10 mouse cellular contexts compared by ENCODE assay signal in genomic region chr2:127341159-127341558, GRCm38 (mm10). TPM values are rescaled to one million over a fixed set of nuclear protein-coding genes. Genes with fewer than 3 reads are reported as not detected.
A peak's percentile ranks its signal among the peaks of the same experiment; 100 is the strongest.
DNase-seq lines count a peak whose midpoint lies in the region; ATAC-seq lines count a peak whose summit lies in the region.
"Had no signal": no experiment of that assay in that cellular context is flagged by ENCODE, and none has a peak within 500 bp of the region (broad histone marks: within the 10 kb centered on the region; RNA-seq: fewer than 3 reads in every experiment).

No protein-coding gene starts in this region.

- peaks cover 5% of the 10 kb centered on the region for H3K4me1 ChIP-seq in forebrain, embryonic 11.5 days (replicated peaks; ENCODE audit: control insufficient read depth, insufficient read depth, low read length)
- H3K4me1 ChIP-seq in forebrain, embryonic 16.5 days (replicated peaks; ENCODE audit: control insufficient read depth, insufficient read depth, low read length) = 0 out of 2 replicates have a peak, but pooled peaks cover 4% of the 10 kb centered on the region

- no peak overlapping the region for H3K27ac ChIP-seq in forebrain, embryonic 11.5 days (ENCODE audit: low read depth, low read length)
- no peak overlapping the region for H3K27ac ChIP-seq in forebrain, embryonic 16.5 days (ENCODE audit: low read length)
- H3K27ac ChIP-seq: heart, embryonic 13.5 days; neural tube, embryonic 12.5 days had no signal

- peak; percentile 80 for DNase-seq in forebrain, embryonic 11.5 days (ENCODE audit: low spot score)
- DNase-seq in 416B (ENCODE audit: low read depth) = peak; percentile 71
- peak; percentile 82 for DNase-seq in adrenal gland, postnatal 10 days
- peak; percentile 75 for DNase-seq in kidney, postnatal 14 days
- DNase-seq in lung, postnatal 25 days (ENCODE audit: low spot score) = peak; percentile 40
- DNase-seq in spleen, postnatal 10 days (ENCODE audit: low spot score in 2 of 2) = peak; percentile 49 to 79

- WGBS in forebrain, embryonic 11.5 days = 16% methylated on average over 3 of the region's 3 CpGs
- WGBS in forebrain, embryonic 16.5 days = 11% methylated on average over 3 of the region's 3 CpGs

- peaks cover 16% of the 10 kb centered on the region for H3K27me3 ChIP-seq in forebrain, embryonic 11.5 days (ENCODE audit: control insufficient read depth, insufficient read depth, low read length)
- H3K27me3 ChIP-seq in forebrain, embryonic 16.5 days (replicated peaks; ENCODE audit: control insufficient read depth, insufficient read depth, low read length) = peaks cover 12% of the 10 kb centered on the region

- H3K9me3 ChIP-seq in forebrain, embryonic 11.5 days (ENCODE audit: control insufficient read depth, low read length) = no peaks in the 10 kb centered on the region
- no peaks in the 10 kb centered on the region for H3K9me3 ChIP-seq in forebrain, embryonic 16.5 days (ENCODE audit: control insufficient read depth, low read length)
- H3K9me3 ChIP-seq: heart, embryonic 13.5 days; neural tube, embryonic 12.5 days had no signal

- no peak for ATAC-seq in forebrain, embryonic 11.5 days (replicated peaks; ENCODE audit: low FRiP score)
- no peak for ATAC-seq in forebrain, embryonic 16.5 days
- ATAC-seq in erythroid progenitor cell, adult 5-6 weeks (replicated peaks; ENCODE audit: low FRiP score, poor library complexity, severe bottlenecking) = peak; percentile 48

- H3K4me3 ChIP-seq in forebrain, embryonic 11.5 days (ENCODE audit: low read depth, low read length) = no peak overlapping the region
- no peak overlapping the region for H3K4me3 ChIP-seq in forebrain, embryonic 16.5 days (replicated peaks; ENCODE audit: low read length)
- H3K4me3 ChIP-seq: heart, embryonic 13.5 days; neural tube, embryonic 12.5 days had no signal

- H3K9ac ChIP-seq in forebrain, embryonic 11.5 days (ENCODE audit: low read length) = no peak overlapping the region
- H3K9ac ChIP-seq in forebrain, embryonic 16.5 days (replicated peaks; ENCODE audit: low read depth, low read length) = no peak overlapping the region
- H3K9ac ChIP-seq: heart, embryonic 13.5 days; neural tube, embryonic 12.5 days had no signal

- no peak overlapping the region for H3K4me2 ChIP-seq in forebrain, embryonic 11.5 days (ENCODE audit: low read depth, low read length, severe bottlenecking)
- no peak overlapping the region for H3K4me2 ChIP-seq in forebrain, embryonic 16.5 days (ENCODE audit: low read length)
- H3K4me2 ChIP-seq: heart, embryonic 13.5 days; neural tube, embryonic 12.5 days had no signal

- H3K36me3 ChIP-seq in forebrain, embryonic 11.5 days (ENCODE audit: control insufficient read depth, insufficient read depth, low read length) = no peaks in the 10 kb centered on the region
- no peaks in the 10 kb centered on the region for H3K36me3 ChIP-seq in forebrain, embryonic 16.5 days (ENCODE audit: control insufficient read depth, insufficient read depth)
- H3K36me3 ChIP-seq: heart, embryonic 13.5 days; neural tube, embryonic 12.5 days had no signal

RNA-seq across cellular contexts. Expression of gene Astl, which starts 2.7 kb away (rescaled TPM):
- not detected in 2 replicates for polyA plus RNA-seq in forebrain, embryonic 11.5 days (2014; fragmentation: Nextera tagmentation; extraction: Ambion mirVana)
- polyA plus RNA-seq in forebrain, embryonic 16.5 days (2015; fragmentation: Nextera tagmentation; extraction: Ambion mirVana) = not detected in 2 replicates
- total RNA-seq in adrenal gland, postnatal 10 days (2021) = under 1 TPM in 1 of 2 experiments, not detected in 1; 0.21 TPM
- total RNA-seq in erythroid progenitor cell, adult 5-6 weeks (2015; ENCODE audit: low replicate concordance) = not detected in 2 replicates
- not detected in 2 replicates for total RNA-seq in erythroid progenitor cell, adult 5-6 weeks (2017; ENCODE audit: low replicate concordance)
- polyA plus RNA-seq: heart, embryonic 13.5 days; neural tube, embryonic 12.5 days had no signal

RNA-seq across cellular contexts. Expression of gene Dusp2, which starts 5.2 kb away (rescaled TPM):
- 3.9 and 5.2 TPM in 2 replicates for polyA plus RNA-seq in forebrain, embryonic 11.5 days (2014; fragmentation: Nextera tagmentation; extraction: Ambion mirVana)
- 6.6 and 7.7 TPM in 2 replicates for polyA plus RNA-seq in forebrain, embryonic 16.5 days (2015; fragmentation: Nextera tagmentation; extraction: Ambion mirVana)
- total RNA-seq in adrenal gland, postnatal 10 days (2021) = 1 to 10 TPM; 4.2 to 5.5 TPM
- 14.8 and 24.7 TPM in 2 replicates for total RNA-seq in erythroid progenitor cell, adult 5-6 weeks (2015; ENCODE audit: low replicate concordance)
- 3.1 and 16.0 TPM in 2 replicates for total RNA-seq in erythroid progenitor cell, adult 5-6 weeks (2017; ENCODE audit: low replicate concordance)

RNA-seq across cellular contexts. Expression of gene Adra2b, which starts 21.8 kb away (rescaled TPM):
- 3.4 and 4.1 TPM in 2 replicates for polyA plus RNA-seq in forebrain, embryonic 11.5 days (2014; fragmentation: Nextera tagmentation; extraction: Ambion mirVana)
- 0.62 and 0.68 TPM in 2 replicates for polyA plus RNA-seq in forebrain, embryonic 16.5 days (2015; fragmentation: Nextera tagmentation; extraction: Ambion mirVana)
- total RNA-seq in adrenal gland, postnatal 10 days (2021) = 1 to 10 TPM; 2.6 to 2.7 TPM
- total RNA-seq in erythroid progenitor cell, adult 5-6 weeks (2015; ENCODE audit: low replicate concordance) = not detected in 2 replicates
- not detected in 2 replicates for total RNA-seq in erythroid progenitor cell, adult 5-6 weeks (2017; ENCODE audit: low replicate concordance)
